In genomic region chr16:70334812-70335211, GRCm38 (mm10) we compare ENCODE assay signal across 22 mouse cellular contexts. TPM values are rescaled to one million over a fixed set of nuclear protein-coding genes. Genes with fewer than 3 reads are reported as not detected.
DNase-seq lines count a peak whose midpoint lies in the region; ATAC-seq and TF ChIP-seq lines count a peak whose summit lies in the region.
"Had no signal": no experiment of that assay in that cellular context is flagged by ENCODE, and none has a peak within 500 bp of the region (broad histone marks: within the 10 kb centered on the region; RNA-seq: fewer than 3 reads in every experiment).

No protein-coding gene starts in this region.

- no peaks in the 10 kb centered on the region for H3K9me3 ChIP-seq in intestine, embryonic 16.5 days (ENCODE audit: control insufficient read depth, low read length)
- H3K9me3 ChIP-seq in intestine, embryonic 15.5 days, result no peaks in the 10 kb centered on the region
- H3K9me3 ChIP-seq in midbrain, embryonic 11.5 days (ENCODE audit: control insufficient read depth, low read length), result no peaks in the 10 kb centered on the region
- no peaks in the 10 kb centered on the region for H3K9me3 ChIP-seq in midbrain, embryonic 14.5 days (ENCODE audit: control insufficient read depth, low read length)
- H3K9me3 ChIP-seq: embryonic facial prominence, embryonic 12.5 days; forebrain, embryonic 15.5 days; heart, embryonic 15.5 days; hindbrain, embryonic 13.5 days had no signal

- no peaks in the 10 kb centered on the region for H3K4me1 ChIP-seq in intestine, embryonic 16.5 days (ENCODE audit: control insufficient read depth, insufficient read depth, low read length)
- H3K4me1 ChIP-seq in intestine, embryonic 15.5 days (replicated peaks), result no peaks in the 10 kb centered on the region
- no peaks in the 10 kb centered on the region for H3K4me1 ChIP-seq in midbrain, embryonic 11.5 days (ENCODE audit: control insufficient read depth, insufficient read depth, low read length)
- H3K4me1 ChIP-seq in midbrain, embryonic 14.5 days (ENCODE audit: control insufficient read depth, insufficient read depth, low read length), result no peaks in the 10 kb centered on the region
- no peaks in the 10 kb centered on the region for H3K4me1 ChIP-seq in cortical plate, adult 2 months (ENCODE audit: control insufficient read depth, insufficient read depth, low read length)
- H3K4me1 ChIP-seq: embryonic facial prominence, embryonic 12.5 days; forebrain, embryonic 15.5 days; heart, embryonic 15.5 days; hindbrain, embryonic 13.5 days had no signal

- no peak overlapping the region for H3K4me2 ChIP-seq in intestine, embryonic 16.5 days (ENCODE audit: low read depth, low read length)
- H3K4me2 ChIP-seq in intestine, embryonic 15.5 days (replicated peaks), result no peak overlapping the region
- H3K4me2 ChIP-seq in midbrain, embryonic 11.5 days, result no peak overlapping the region
- H3K4me2 ChIP-seq in midbrain, embryonic 14.5 days (ENCODE audit: low read length), result no peak overlapping the region
- peak overlapping the region; percentile 64 for H3K4me2 ChIP-seq in myocyte (ENCODE audit: low read depth)
- H3K4me2 ChIP-seq: embryonic facial prominence, embryonic 12.5 days; forebrain, embryonic 15.5 days; heart, embryonic 11.5 days; heart, embryonic 15.5 days; hindbrain, embryonic 13.5 days had no signal

- no peak overlapping the region for H3K27ac ChIP-seq in intestine, embryonic 16.5 days (ENCODE audit: low read length)
- no peak overlapping the region for H3K27ac ChIP-seq in intestine, embryonic 15.5 days
- H3K27ac ChIP-seq in midbrain, embryonic 11.5 days (ENCODE audit: low read depth, low read length), result no peak overlapping the region
- no peak overlapping the region for H3K27ac ChIP-seq in midbrain, embryonic 14.5 days (replicated peaks; ENCODE audit: low read depth, low read length)
- H3K27ac ChIP-seq in cortical plate, adult 2 months (ENCODE audit: insufficient read depth, low read length), result no peak overlapping the region
- H3K27ac ChIP-seq: embryonic facial prominence, embryonic 12.5 days; forebrain, embryonic 15.5 days; heart, adult 2 months; heart, embryonic 15.5 days; hindbrain, embryonic 13.5 days had no signal

- H3K27me3 ChIP-seq in intestine, embryonic 16.5 days (replicated peaks; ENCODE audit: control insufficient read depth, insufficient read depth, low read length), result no peaks in the 10 kb centered on the region
- no peaks in the 10 kb centered on the region for H3K27me3 ChIP-seq in intestine, embryonic 15.5 days (replicated peaks)
- H3K27me3 ChIP-seq in midbrain, embryonic 11.5 days (ENCODE audit: control insufficient read depth, insufficient read depth, low read length), result no peaks in the 10 kb centered on the region
- no peaks in the 10 kb centered on the region for H3K27me3 ChIP-seq in midbrain, embryonic 14.5 days (ENCODE audit: control insufficient read depth, insufficient read depth, low read length)
- H3K27me3 ChIP-seq in myocyte (ENCODE audit: control insufficient read depth, insufficient read depth, insufficient read length), result no peaks in the 10 kb centered on the region
- H3K27me3 ChIP-seq: CH12.LX; embryonic facial prominence, embryonic 12.5 days; forebrain, embryonic 15.5 days; heart, embryonic 15.5 days; hindbrain, embryonic 13.5 days; Patski had no signal

- no peak for TF ChIP-seq CTCF in cortical plate, adult 2 months (IDR thresholded peaks at IDR 0.05; ENCODE audit: extremely low read depth, insufficient read depth, low read length)

- peak; percentile 8 for DNase-seq in midbrain, embryonic 11.5 days (ENCODE audit: low spot score, missing footprints)
- DNase-seq in midbrain, embryonic 14.5 days, result no peak
- no peak for DNase-seq in ovary, postnatal 36 days (ENCODE audit: low spot score)
- no peak for DNase-seq in right cerebral cortex, postnatal 4 days
- DNase-seq: adrenal gland, postnatal 14 days; cerebellum, adult 2 months; cerebellum, postnatal 14 days; gastrocnemius, postnatal 14 days; heart, adult 2 months; heart, postnatal 14 days had no signal

- no peak for TF ChIP-seq POLR2A in cortical plate, adult 2 months (IDR thresholded peaks at IDR 0.05; ENCODE audit: extremely low read depth, insufficient read depth, low read length)
- no peak for TF ChIP-seq POLR2A in myocyte (IDR thresholded peaks at IDR 0.05; ENCODE audit: insufficient read length, low read depth)

- no peak overlapping the region for H3K9ac ChIP-seq in intestine, embryonic 16.5 days (ENCODE audit: low read depth, low read length)
- no peak overlapping the region for H3K9ac ChIP-seq in intestine, embryonic 15.5 days
- H3K9ac ChIP-seq in midbrain, embryonic 11.5 days (ENCODE audit: low read length), result no peak overlapping the region
- H3K9ac ChIP-seq in midbrain, embryonic 14.5 days (replicated peaks; ENCODE audit: low read length), result no peak overlapping the region
- H3K9ac ChIP-seq: embryonic facial prominence, embryonic 12.5 days; forebrain, embryonic 15.5 days; heart, embryonic 15.5 days; hindbrain, embryonic 13.5 days had no signal

- no peak overlapping the region for H3ac ChIP-seq in myocyte (ENCODE audit: control insufficient read depth, insufficient read length)

- H3K79me2 ChIP-seq in myocyte (ENCODE audit: control insufficient read depth, insufficient read depth), result no peaks in the 10 kb centered on the region

- ATAC-seq in intestine, embryonic 16.5 days, result peak; percentile 52; the same call in 1 of the 2 replicates
- ATAC-seq in intestine, embryonic 15.5 days, result no peak
- no peak for ATAC-seq in midbrain, embryonic 11.5 days (ENCODE audit: low FRiP score)
- no peak for ATAC-seq in midbrain, embryonic 14.5 days (ENCODE audit: low FRiP score, low TSS enrichment)
- ATAC-seq: activated CD4-positive, CD25-positive, alpha-beta regulatory T cell, adult 4 months; forebrain, embryonic 15.5 days; Patski had no signal

- H3K4me3 ChIP-seq in intestine, embryonic 16.5 days (ENCODE audit: low read length), result no peak overlapping the region
- H3K4me3 ChIP-seq in intestine, embryonic 15.5 days (replicated peaks), result no peak overlapping the region
- no peak overlapping the region for H3K4me3 ChIP-seq in midbrain, embryonic 11.5 days (ENCODE audit: low read depth, low read length)
- H3K4me3 ChIP-seq in midbrain, embryonic 14.5 days (replicated peaks; ENCODE audit: low read depth, low read length), result no peak overlapping the region
- H3K4me3 ChIP-seq in cortical plate, adult 2 months (ENCODE audit: insufficient read depth, low read length), result peak overlapping the region; percentile 13; the same call in 1 of the 2 replicates
- H3K4me3 ChIP-seq in myocyte, result no peak overlapping the region
- H3K4me3 ChIP-seq: embryonic facial prominence, embryonic 12.5 days; forebrain, embryonic 15.5 days; heart, adult 2 months; heart, embryonic 15.5 days; hindbrain, embryonic 13.5 days had no signal

- 85% methylated on average over 5 of the region's 5 CpGs for WGBS in intestine, embryonic 16.5 days
- WGBS in intestine, embryonic 15.5 days, result 86% methylated on average over 5 of the region's 5 CpGs
- 93% methylated on average over 5 of the region's 5 CpGs for WGBS in midbrain, embryonic 11.5 days
- WGBS in midbrain, embryonic 14.5 days, result 95% methylated on average over 5 of the region's 5 CpGs

- H3K36me3 ChIP-seq in intestine, embryonic 16.5 days (ENCODE audit: control insufficient read depth, insufficient read depth, low read length), result no peaks in the 10 kb centered on the region
- H3K36me3 ChIP-seq in intestine, embryonic 15.5 days, result no peaks in the 10 kb centered on the region
- H3K36me3 ChIP-seq in midbrain, embryonic 11.5 days (ENCODE audit: control insufficient read depth, insufficient read depth, low read length), result no peaks in the 10 kb centered on the region
- H3K36me3 ChIP-seq in midbrain, embryonic 14.5 days (ENCODE audit: control insufficient read depth, insufficient read depth, low read length), result no peaks in the 10 kb centered on the region
- H3K36me3 ChIP-seq in myocyte (ENCODE audit: control insufficient read depth, insufficient read depth), result no peaks in the 10 kb centered on the region
- H3K36me3 ChIP-seq: embryonic facial prominence, embryonic 12.5 days; forebrain, embryonic 15.5 days; heart, embryonic 15.5 days; hindbrain, embryonic 13.5 days had no signal

TF ChIP-seq in myocyte, 11 proteins besides CTCF, POLR2A, EP300 and RAD21:
- TF ChIP-seq USF1 (IDR thresholded peaks at IDR 0.05; ENCODE audit: low read depth), result no peak
- no peak for TF ChIP-seq MYOD1 (IDR thresholded peaks at IDR 0.05; ENCODE audit: control insufficient read depth in 1 of 3, insufficient read length in 2 of 3, low read depth in 2 of 3)
- TF ChIP-seq TCF12 (IDR thresholded peaks at IDR 0.05; ENCODE audit: insufficient read depth, poor library complexity, severe bottlenecking), result no peak
- TF ChIP-seq POLR2AphosphoS2 (IDR thresholded peaks at IDR 0.05; ENCODE audit: insufficient read length, low read depth), result no peak
- no peak for TF ChIP-seq CEBPB (IDR thresholded peaks at IDR 0.05; ENCODE audit: insufficient read depth, poor library complexity, severe bottlenecking)
- no peak for TF ChIP-seq E2F4 (IDR thresholded peaks at IDR 0.05; ENCODE audit: insufficient read depth)
- TF ChIP-seq MYOG (IDR thresholded peaks at IDR 0.05; ENCODE audit: control insufficient read depth in 1 of 3, insufficient read depth in 1 of 3, insufficient read length in 2 of 3, low read depth in 2 of 3), result no peak
- no peak for TF ChIP-seq TCF3 (IDR thresholded peaks at IDR 0.05; ENCODE audit: insufficient read length, low read depth)
- TF ChIP-seq SRF (IDR thresholded peaks at IDR 0.05; ENCODE audit: control insufficient read depth, insufficient read length, low read depth), result no peak
- TF ChIP-seq MAX (IDR thresholded peaks at IDR 0.05; ENCODE audit: low read depth), result no peak
- TF ChIP-seq REST (IDR thresholded peaks at IDR 0.05; ENCODE audit: insufficient read depth, insufficient read length), result no peak

RNA-seq across cellular contexts. Expression of gene Gbe1, which starts 21.1 kb away (rescaled TPM):
- 27.2 and 33.6 TPM in 2 replicates for polyA plus RNA-seq in intestine, embryonic 16.5 days (2015; fragmentation: Nextera tagmentation; extraction: Ambion mirVana)
- polyA plus RNA-seq in intestine, embryonic 15.5 days (2015; fragmentation: Nextera tagmentation; extraction: Ambion mirVana), result 23.3 and 25.3 TPM in 2 replicates
- 15.9 and 23.0 TPM in 2 replicates for polyA plus RNA-seq in midbrain, embryonic 11.5 days (2014; fragmentation: Nextera tagmentation; extraction: Ambion mirVana)
- 11.0 and 17.9 TPM in 2 replicates for polyA plus RNA-seq in midbrain, embryonic 14.5 days (2014; fragmentation: Nextera tagmentation; extraction: Ambion mirVana)
- 7.4 and 10.7 TPM in 2 replicates for polyA plus RNA-seq in cortical plate, adult 2 months (2012; rRNA removed)
- 5.9 TPM for polyA plus RNA-seq in myocyte (2012; fragmentation: generic; extraction: Trizol)
